Mouse (Mus musculus) hindbrain, postnatal 0 days (tissue): ENCODE data around the gene Slc26a8. TPM values are rescaled to one million over a fixed set of nuclear protein-coding genes. Genes with fewer than 3 reads are reported as not detected.

Experiments used
- ATAC-seq: fragments of 200-750 bp; cut with Nextera tagmentation; 2 replicates; pipeline ENCODE4 v1.8.0; 2017; ENCODE audit warnings: mild to moderate bottlenecking, moderate TSS enrichment, moderate library complexity
- DNase-seq: peaks from one replicate; pipeline ENCODE4 v3.0.0-alpha.2; 2015; ENCODE audit warnings: low spot score
- H3K27ac ChIP-seq: fragments of 300-500 bp; sonication (generic); 2 replicates; pipeline ENCODE4 v1.5.1; 2014; ENCODE audit warnings: mild to moderate bottlenecking
- H3K27me3 ChIP-seq: fragments of 300-500 bp; sonication (generic); 2 replicates; pipeline ENCODE4 v1.6.1; 2014; ENCODE audit warnings: low read length, mixed read lengths; ENCODE audit not compliant: insufficient read depth
- H3K36me3 ChIP-seq: fragments of 300-500 bp; sonication (generic); 2 replicates; pipeline ENCODE4 v1.6.1; 2014; ENCODE audit warnings: low read length, mixed read lengths; ENCODE audit not compliant: insufficient read depth
- H3K4me1 ChIP-seq: fragments of 300-500 bp; sonication (generic); 2 replicates; pipeline ENCODE4 v1.6.1; 2014; ENCODE audit warnings: antibody characterized with exemption, low read length, mixed read lengths; ENCODE audit not compliant: insufficient read depth
- H3K4me2 ChIP-seq: fragments of 300-500 bp; sonication (generic); 2 replicates; pipeline ENCODE4 v1.6.1; 2014; ENCODE audit warnings: low read depth, mild to moderate bottlenecking, low read length, moderate library complexity, mixed read lengths
- H3K4me3 ChIP-seq: fragments of 300-500 bp; sonication (generic); 2 replicates; pipeline ENCODE4 v1.5.1; 2014; ENCODE audit warnings: low read length
- H3K9ac ChIP-seq: fragments of 300-500 bp; sonication (generic); replicated peaks from 2 replicates; pipeline ENCODE4 v1.6.1; 2014; ENCODE audit warnings: mild to moderate bottlenecking, low read length, moderate library complexity, mixed read lengths
- H3K9me3 ChIP-seq: fragments of 300-500 bp; sonication (generic); 2 replicates; pipeline ENCODE4 v1.6.1; 2016; ENCODE audit warnings: low read length, mixed read lengths
- CTCF ChIP-seq: IDR thresholded peaks from 2 replicates; pipeline ENCODE4 v1.5.1; 2016; ENCODE audit warnings: antibody characterized with exemption, control low read depth, low read depth
- WGBS: fragments of 180-500 bp; shearing (Covaris S2); extraction: QIAGEN DNeasy Blood & Tissue Kit; methylation state at CpG from one replicate; pipeline ENCODE4 v1.1.7; 2014; 5-methylcytosine and 5-hydroxymethylcytosine counted together
- polyA plus RNA-seq: library from polyadenylated mRNA; unstranded; fragments of >200 nt; fragmentation: Nextera tagmentation; extraction: Ambion mirVana; gene quantifications from 2 replicates; pipeline ENCODE4 v1.2.1, GENCODE M21; 2015
- total RNA-seq: library from RNA; depleted of rRNA; stranded (reverse); fragments of >200 nt; gene quantifications from 2 replicates; pipeline ENCODE4 v1.2.3, GENCODE M21; 2014

The Slc26a8 gene
- total and polyA plus RNA-seq, 2 experiments from 2014 or later, result 1.9 to 2.2 TPM

DNA sequence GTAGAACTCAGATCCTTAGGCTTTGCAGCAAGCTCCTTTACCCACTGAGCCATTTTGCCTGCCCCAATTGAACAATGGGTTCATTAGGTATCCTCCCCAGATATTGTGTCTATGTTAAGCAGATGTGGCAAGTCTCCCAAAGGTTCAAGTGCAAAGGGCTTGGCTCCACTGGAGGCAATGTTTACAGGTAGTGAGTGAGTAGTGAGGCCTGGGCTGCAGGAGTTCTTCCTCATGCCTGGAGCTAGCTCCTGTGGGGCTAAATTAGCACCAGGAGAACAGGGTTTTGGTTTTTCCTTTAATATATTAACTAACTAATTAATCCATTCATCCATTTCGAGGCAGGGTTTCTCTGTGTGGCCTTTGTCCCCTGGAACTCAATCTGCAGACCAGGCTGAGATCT is 6.4 kb downstream of the Slc26a8 start:
- H3K4me1 ChIP-seq, result no peaks in the 10 kb centered on the region
- no peaks in the 10 kb centered on the region for H3K27me3 ChIP-seq
- DNase-seq (no peak), ATAC-seq (no peak)
- H3K9me3 ChIP-seq, result no peaks in the 10 kb centered on the region
- H3K27ac ChIP-seq, result no peak overlapping the region
- H3K36me3 ChIP-seq, result no peaks in the 10 kb centered on the region
- H3K4me2 ChIP-seq, result no peak overlapping the region
- no peak for TF ChIP-seq CTCF
- 44% methylated on average over 1 of the region's 1 CpGs for WGBS
- H3K4me3 ChIP-seq, result no peak overlapping the region
- no peak overlapping the region for H3K9ac ChIP-seq

DNA sequence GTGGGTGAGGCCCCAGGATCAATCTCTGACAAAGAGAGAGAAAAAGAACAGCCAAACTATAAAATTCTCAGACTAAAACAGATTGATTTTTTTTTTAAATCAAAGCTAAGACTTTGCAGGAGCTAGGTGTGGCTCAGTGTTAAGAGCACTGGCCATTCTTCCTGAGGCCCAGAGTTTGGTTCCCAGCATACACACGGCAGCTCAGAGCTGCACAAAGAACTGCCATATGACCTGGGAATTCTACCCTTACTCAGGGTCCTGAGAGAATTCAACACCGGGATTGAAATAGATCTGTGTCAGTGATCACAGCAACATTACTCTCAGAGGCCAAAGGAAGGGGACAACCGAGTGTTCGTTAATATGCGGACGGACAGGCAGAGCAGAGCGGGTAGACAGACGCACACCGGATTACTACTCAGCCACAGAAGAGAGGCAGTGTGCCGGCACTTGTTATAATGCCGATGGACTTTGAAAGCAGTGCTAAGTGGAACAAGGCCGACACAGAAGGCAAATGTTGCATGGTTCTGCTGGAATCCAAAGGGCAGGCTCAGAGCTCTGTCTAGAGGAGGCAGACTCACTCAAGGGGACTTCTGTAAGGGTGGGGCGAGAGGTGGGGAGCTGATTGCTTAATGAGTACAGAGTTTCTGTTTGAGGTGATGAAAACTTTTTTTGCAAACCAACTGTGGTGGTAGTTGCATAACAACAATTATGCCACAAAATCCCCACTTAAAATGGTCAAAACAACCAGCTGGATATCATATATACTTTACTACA is 7.5 kb downstream of the Slc26a8 start:
- no peaks in the 10 kb centered on the region for H3K9me3 ChIP-seq
- no peak overlapping the region for H3K27ac ChIP-seq
- no peak overlapping the region for H3K9ac ChIP-seq
- TF ChIP-seq CTCF, result no peak
- H3K27me3 ChIP-seq, result no peaks in the 10 kb centered on the region
- H3K4me1 ChIP-seq, result no peaks in the 10 kb centered on the region
- no peak overlapping the region for H3K4me3 ChIP-seq
- H3K4me2 ChIP-seq, result no peak overlapping the region
- ATAC-seq, result no peak
- no peak for DNase-seq
- 78% methylated on average over 13 of the region's 13 CpGs for WGBS
- H3K36me3 ChIP-seq, result no peaks in the 10 kb centered on the region

DNA sequence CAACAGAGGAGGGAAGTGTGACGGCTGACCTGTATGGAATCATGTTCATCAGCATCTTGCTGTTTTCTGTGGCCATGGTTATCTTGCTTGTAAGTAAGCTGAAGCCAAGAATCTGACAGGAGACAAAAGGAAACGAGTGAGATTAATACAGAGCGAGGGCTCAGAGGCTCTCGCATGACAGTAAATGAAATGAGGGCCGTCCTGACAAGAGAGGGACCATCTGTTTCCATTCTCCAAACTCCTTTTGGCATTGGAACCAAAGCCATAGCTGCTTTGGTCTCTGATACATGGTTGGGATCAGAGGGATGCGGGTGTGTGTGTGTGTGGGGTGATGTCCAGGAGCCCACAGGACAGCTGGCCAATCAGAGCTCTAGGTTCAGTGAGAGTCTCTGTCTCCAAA is 30.5 kb downstream of the Slc26a8 start:
- ATAC-seq (no peak), DNase-seq (peak; percentile 9)
- no peak overlapping the region for H3K27ac ChIP-seq
- no peaks in the 10 kb centered on the region for H3K27me3 ChIP-seq
- no peak overlapping the region for H3K4me3 ChIP-seq
- H3K4me1 ChIP-seq, result no peaks in the 10 kb centered on the region
- no peaks in the 10 kb centered on the region for H3K9me3 ChIP-seq
- WGBS, result 20% methylated on average over 6 of the region's 6 CpGs
- H3K4me2 ChIP-seq, result no peak overlapping the region
- no peak for TF ChIP-seq CTCF
- no peaks in the 10 kb centered on the region for H3K36me3 ChIP-seq
- no peak overlapping the region for H3K9ac ChIP-seq

DNA sequence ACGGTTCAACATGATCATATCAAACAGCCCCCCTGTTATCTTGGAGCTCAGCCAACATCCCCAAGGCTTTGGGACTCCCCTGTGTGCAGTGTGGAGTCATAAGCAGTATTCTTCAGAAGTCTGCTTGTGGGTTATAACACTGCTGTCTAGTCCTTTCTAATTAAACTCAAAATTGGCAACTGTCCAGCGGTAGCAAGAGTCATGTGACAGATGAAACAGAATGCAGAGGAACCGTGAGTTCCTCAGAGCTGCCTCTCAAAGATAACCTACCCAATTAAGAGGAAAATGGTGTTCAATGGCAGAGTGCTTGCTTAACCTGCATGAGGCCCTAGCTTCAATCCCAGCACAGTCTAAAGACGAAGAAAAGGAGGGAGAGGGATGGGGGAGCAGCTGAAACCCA is 32.1 kb downstream of the Slc26a8 start:
- peak; percentile 60 for DNase-seq
- no peak for TF ChIP-seq CTCF
- 20% methylated on average over 4 of the region's 4 CpGs for WGBS
- H3K27me3 ChIP-seq, result no peaks in the 10 kb centered on the region
- no peaks in the 10 kb centered on the region for H3K9me3 ChIP-seq
- H3K36me3 ChIP-seq, result no peaks in the 10 kb centered on the region
- ATAC-seq, result peak; percentile 18; the same call in 1 of the 2 replicates
- no peak overlapping the region for H3K4me2 ChIP-seq
- H3K4me3 ChIP-seq, result no peak overlapping the region
- no peak overlapping the region for H3K9ac ChIP-seq
- no peaks in the 10 kb centered on the region for H3K4me1 ChIP-seq
- H3K27ac ChIP-seq, result no peak overlapping the region

DNA sequence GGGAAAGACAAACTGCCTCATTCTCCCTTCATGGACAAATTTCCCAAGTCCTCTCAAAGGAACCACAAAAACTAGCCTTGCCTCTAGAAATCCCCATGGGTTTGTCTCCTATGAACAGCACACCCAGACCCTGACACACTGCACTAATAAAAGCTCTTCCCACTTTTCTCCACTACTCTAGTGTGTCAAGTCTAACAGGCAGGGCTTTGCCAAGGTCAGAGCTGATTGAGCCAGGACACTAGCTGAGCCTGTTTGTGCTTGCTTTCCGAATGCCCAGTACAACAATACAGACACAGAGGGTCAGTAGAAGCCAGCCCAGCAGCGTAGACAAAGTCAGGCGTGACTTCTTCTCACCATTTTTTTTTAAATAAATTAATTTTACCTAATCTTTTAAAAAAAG is 39.8 kb downstream of the Slc26a8 start:
- Histone ChIP-seq H3K9ac (no peak overlapping the region), H3K4me2 (no peak overlapping the region), H3K27ac (no peak overlapping the region), H3K4me1 (no peaks in the 10 kb centered on the region), H3K27me3 (no peaks in the 10 kb centered on the region), H3K4me3 (no peak overlapping the region), H3K9me3 (no peaks in the 10 kb centered on the region), H3K36me3 (no peaks in the 10 kb centered on the region)
- WGBS, result 54% methylated on average over 3 of the region's 3 CpGs
- TF ChIP-seq CTCF, result no peak
- ATAC-seq, result no peak
- DNase-seq, result no peak

DNA sequence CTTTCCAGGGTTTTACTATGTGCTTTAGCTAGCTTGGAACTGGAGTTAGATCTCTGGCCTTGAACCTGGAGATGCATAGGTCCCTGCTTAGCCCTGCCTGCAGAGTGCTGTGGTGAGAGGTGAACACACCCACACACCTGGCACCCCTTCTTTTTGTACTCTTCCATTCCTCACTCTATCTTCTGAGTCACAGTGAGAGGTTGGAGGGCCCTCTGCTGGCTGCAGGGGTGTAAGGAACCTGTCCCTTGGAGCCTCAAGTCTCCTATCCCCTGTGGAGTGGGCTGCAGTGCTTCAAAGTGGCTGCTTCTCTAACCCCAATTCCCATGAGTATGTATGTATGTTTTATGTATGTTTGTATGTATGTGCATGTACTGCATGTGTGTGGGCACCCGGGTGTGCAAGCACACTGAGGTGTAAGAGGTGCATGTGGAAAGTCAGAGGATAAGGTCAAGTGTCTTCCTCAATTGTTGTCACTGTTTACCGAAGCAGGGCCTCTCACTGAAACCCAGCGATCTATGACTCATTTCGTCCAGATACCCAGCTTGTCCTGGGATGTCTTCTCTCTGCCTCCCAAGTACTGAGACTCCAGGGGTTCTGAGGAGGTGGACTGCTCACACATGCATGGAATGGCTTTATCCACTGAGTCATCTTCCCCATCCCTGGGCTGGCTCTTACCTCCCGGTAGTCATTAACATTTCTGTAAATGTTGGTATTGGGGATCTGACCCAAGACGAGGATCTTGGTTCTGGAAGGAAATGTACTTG is 41.2 kb downstream of the Slc26a8 start:
- Histone ChIP-seq H3K4me2 (no peak overlapping the region), H3K4me1 (no peaks in the 10 kb centered on the region), H3K9ac (no peak overlapping the region), H3K27ac (no peak overlapping the region), H3K4me3 (no peak overlapping the region), H3K9me3 (no peaks in the 10 kb centered on the region), H3K36me3 (no peaks in the 10 kb centered on the region), H3K27me3 (no peaks in the 10 kb centered on the region)
- DNase-seq (peak; percentile 43), ATAC-seq (no peak)
- whole genome bisulfite sequencing, result 52% methylated on average over 6 of the region's 6 CpGs
- peak; percentile 74 for TF ChIP-seq CTCF

DNA sequence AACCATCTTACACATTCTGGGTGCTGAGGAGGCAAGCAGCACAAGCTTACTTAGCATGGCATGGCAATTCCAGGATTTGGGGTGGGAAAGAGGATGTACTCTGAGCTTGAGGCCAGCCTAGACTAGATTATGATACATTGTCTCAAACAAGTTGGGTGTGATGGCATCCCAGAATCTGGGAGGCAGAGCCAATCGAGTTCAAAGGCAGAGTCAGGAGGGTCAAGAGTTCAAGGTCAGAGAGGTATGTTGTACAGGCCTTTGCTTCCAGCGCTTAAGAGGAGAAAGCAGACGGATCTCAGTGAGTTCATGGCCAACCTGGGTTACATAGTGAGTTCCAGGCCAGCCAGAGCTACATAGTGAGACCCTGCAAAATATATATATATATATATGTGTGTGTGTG is 43.8 kb downstream of the Slc26a8 start:
- Histone ChIP-seq H3K9me3 (no peaks in the 10 kb centered on the region), H3K36me3 (no peaks in the 10 kb centered on the region), H3K27me3 (no peaks in the 10 kb centered on the region), H3K27ac (no peak overlapping the region), H3K4me2 (no peak overlapping the region), H3K9ac (no peak overlapping the region), H3K4me3 (no peak overlapping the region), H3K4me1 (no peaks in the 10 kb centered on the region)
- 74% methylated on average over 3 of the region's 3 CpGs for WGBS
- no peak for TF ChIP-seq CTCF
- no peak for DNase-seq
- no peak for ATAC-seq
